Mouse (Mus musculus) 3T3-L1 (cell line): ENCODE results near the gene Bcl6b.
A peak's percentile ranks its signal among the peaks of the same experiment; 100 is the strongest.

Experiments used
- DNase-seq: peaks from one replicate; pipeline ENCODE4 v3.0.0-alpha.2; 2015; ENCODE audit warnings: low read depth, low spot score

Gene Bcl6b

DNA sequence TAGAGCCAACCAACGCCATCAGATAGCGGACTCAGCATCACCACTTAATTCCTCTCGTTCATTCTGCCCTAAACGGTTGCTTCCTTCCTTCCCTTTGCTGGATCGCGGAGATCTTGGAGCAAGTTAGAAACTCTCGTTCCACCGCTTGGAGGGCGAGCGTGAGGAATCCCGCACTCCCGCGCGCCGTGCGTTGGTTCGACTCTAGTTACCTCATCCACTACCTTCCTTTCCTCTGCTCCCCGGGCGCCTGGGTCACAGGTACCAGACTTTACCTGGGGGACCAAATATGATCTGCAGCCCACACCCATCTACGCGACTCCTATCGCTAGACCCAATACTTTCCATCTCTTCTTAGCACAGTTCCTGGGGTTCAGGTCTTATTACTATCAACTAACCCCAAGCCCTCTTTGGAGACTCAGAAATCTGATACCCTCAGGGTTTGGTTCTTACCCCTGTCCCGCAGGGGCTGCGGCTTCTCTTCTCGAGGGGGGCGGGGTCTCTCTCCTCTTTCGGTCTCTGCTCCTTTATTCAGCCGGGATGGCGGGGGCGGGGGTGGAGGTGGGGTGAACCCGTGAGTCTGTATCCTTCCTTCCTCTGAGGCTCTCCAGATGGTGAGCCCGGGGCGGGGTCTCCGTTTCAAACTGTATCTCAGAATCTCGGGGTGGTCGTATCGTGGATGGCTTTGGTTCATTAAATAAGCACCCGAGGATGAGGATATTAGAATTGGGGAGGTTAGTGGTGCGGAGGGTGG, at the start of gene Bcl6b:
Bcl6b (minus strand) TSS at position 539 of the 751 bp plus-strand sequence.
- no peak for DNase-seq

- DNase-seq: no peak
These were observed 49.4 kb upstream of the Bcl6b start for GRCm38 (mm10) chr11:70278961-70279360.

DNA sequence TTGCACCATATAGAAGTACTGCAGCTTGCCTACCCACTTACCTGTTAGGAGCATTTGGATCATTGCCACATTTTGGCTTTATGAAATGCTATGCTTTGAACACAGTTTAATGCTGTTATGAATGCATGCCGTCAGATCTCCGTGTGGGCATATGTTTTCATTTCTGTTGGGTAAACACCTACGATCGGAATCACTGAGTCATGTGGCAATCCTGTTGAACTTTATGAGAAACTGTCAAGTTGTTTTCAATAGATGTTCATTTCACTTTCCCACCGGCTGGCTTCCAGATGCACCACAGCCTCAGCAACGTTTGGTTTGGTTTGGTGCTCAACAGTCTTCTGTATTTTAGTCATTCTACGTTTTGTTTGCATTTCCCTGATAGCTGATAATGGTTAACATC, 42.0 kb upstream of the Bcl6b start:
- peak; percentile 9 for DNase-seq

DNA sequence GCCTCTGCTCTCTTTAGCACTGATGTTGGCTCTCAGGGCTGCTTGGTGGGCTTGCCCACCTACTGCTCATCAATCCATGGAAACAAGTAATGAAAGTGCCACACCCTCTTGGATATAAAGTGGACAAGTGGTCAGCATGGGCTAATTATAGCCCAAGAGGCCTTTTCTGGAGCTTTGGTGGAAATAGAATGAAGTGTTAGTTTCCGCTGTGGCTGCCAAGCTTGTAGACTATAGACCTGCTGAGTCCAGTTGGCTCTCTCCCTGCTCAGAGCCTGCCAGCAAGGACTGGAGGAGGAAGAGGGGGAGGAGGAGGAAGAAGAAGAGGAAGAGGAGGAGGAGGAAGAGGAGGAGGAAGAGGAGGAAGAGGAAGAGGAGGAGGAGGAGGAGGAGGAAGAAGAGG, 36.8 kb upstream of the Bcl6b start:
- no peak for DNase-seq

GRCm38 (mm10) chr11:70265819-70266218, 36.2 kb upstream of the Bcl6b start:
- DNase-seq: no peak

DNA sequence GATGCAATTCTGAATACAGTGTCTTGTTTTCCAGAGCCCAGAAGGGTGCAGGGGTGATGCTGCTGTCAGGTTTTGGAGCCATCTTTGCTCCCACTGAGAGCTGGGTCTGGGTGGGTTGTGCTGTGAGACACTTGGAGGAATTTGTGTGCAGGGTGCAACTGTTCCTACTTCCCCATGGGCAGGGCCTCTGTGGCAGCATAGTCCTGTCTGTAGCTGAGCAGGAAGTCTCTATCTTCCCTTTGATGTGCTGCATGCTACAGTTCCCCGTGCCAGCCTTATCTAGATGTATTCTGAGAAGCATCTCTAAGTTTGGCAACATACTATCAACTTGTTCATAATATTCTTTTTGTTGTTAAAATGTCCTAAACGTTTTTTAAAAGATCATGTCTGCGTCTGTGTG, 35.7 kb upstream of the Bcl6b start:
- no peak for DNase-seq

GRCm38 (mm10) chr11:70259035-70259434, 29.4 kb upstream of the Bcl6b start:
- DNase-seq: peak; percentile 63

DNA sequence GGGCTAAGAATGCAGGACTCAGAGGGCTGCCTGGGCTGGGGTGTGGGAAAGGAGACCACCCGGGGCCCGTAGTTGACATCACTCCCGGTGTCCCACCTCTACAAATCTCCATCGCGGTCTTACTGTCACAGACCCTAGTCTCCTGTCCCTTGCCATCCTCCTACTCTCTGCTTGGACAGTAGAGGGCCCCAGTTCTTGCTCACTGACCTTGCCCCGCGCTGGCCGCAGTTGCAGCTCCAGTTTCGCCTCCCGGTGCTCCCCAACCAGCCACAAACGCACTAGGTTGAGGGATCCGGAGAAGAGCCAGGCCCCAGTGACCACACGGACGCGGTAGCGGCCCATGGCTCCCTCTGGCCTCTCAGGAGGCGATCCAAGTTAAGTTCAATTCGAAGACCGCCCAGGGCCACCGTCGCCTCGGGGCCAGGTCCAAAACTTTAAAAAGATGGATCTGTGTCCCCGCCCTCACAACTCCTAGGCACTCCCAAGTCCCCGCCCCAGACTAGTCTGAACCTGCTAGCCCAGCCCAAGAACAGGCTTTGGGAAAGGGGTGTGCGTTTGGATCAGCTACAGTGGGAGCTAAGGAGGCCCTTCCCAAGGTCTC, 25.4 kb upstream of the Bcl6b start, which contains the start of gene Alox12:
Alox12 (minus strand) TSS at position 423 of the 601 bp plus-strand sequence.
- DNase-seq: no peak

- no peak for DNase-seq
These were observed 24.7 kb upstream of the Bcl6b start for GRCm38 (mm10) chr11:70254337-70254736.

- no peak for DNase-seq
These were observed 22.3 kb upstream of the Bcl6b start for GRCm38 (mm10) chr11:70251853-70252252.

DNA sequence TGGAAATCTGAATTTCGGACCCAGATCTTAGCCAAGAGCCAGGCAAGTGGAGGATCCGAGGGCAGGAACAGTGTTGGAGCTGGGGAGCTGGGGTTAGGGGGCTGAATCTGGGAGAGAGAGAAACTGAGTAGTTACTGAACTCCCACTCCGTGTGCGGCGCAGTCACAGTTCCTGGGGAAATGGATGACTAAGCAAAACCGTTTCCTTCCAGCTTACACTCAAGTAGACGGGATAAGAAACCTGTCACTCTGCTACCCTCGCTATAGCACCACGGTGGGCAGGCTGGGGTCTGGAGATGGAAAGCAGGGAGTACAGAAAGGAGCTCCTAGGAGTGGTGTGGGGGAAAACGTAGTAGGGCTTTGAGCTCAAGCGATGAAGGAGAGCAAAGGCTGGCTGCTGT, 20.6 kb upstream of the Bcl6b start:
- DNase-seq: no peak

DNA sequence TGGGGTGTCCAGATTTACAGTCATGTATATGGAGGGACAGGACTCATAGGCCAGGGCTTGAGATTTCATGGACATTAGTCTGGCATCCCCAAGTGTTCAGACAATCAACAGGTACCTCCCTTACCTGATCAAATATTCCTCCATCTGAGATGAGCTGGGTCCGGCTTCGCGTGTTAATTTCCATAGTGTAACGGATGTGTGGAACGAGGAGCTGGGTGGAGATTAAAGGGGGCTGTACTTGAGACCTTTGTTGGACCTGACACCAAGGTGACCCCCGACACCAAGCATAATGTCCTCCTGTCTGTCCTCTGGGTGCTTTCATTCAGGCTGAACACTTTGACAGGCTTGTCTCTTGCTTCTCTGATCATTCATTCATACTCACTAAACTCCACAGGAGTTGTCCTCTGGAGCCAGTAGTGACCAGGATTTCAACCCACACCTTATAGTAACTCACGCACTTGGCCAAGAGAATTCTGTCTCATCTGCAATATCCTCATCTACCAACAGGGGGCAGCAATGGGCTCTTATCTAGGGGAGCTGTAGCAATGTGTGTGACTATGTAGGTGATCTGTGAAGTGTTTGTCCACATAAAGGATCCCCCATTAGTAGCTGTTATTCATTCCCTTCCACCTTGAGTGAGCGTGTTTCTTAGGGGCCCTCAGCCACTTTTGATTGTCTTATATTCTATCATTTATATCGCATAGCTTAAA, 17.7 kb upstream of the Bcl6b start:
- peak; percentile 83 for DNase-seq

GRCm38 (mm10) chr11:70242591-70242990, 13.0 kb upstream of the Bcl6b start:
- no peak for DNase-seq

GRCm38 (mm10) chr11:70239541-70240279, 10.1 kb upstream of the Bcl6b start, which contains the start of the genes Gm21988 and Rnasek:
Gene Gm21988, minus strand, starts transcription at chr11:70239830.
Gene Rnasek, minus strand, starts transcription at chr11:70239842.
- DNase-seq: peak; percentile 88

DNA sequence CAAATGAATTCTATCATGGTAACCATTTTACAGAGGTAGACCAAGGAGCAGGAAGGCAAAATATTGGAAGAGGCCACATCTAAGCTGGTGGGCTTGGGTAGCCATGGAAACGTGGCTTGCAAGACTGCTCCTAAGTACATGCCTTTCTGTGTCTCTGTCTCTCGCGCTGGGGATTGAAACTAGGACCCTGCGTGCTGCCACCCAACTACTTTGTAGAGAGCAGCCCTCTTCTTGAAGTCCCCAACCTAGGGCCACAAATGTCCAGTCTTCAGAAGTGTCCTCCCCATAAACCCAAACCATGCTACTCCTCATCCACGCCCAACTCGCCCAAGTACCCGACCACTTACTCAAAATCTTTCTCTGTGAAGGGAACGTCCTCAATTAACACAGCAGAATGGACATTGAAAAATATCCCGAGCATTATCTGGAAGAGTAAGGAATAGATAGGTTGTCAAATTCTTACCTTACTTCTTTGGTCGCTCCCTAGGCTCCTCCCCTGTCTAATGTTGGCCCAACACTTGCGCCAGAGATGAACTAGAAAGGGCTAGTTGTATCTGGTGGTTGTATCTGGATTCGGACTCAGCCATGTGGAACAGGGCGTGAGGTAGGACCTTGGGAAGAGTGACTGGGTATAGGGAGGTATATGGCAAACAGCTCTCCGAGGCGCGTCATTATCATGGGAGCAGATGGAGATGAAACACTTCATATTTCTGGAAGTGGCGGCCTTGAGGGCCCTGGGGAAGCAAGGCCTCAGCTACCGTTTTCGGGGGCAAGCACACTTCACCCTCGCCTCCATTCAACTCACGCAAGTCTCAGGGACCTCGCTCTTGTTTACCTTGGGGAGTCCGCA, 9.2 kb upstream of the Bcl6b start:
- peak; percentile 58 for DNase-seq

DNA sequence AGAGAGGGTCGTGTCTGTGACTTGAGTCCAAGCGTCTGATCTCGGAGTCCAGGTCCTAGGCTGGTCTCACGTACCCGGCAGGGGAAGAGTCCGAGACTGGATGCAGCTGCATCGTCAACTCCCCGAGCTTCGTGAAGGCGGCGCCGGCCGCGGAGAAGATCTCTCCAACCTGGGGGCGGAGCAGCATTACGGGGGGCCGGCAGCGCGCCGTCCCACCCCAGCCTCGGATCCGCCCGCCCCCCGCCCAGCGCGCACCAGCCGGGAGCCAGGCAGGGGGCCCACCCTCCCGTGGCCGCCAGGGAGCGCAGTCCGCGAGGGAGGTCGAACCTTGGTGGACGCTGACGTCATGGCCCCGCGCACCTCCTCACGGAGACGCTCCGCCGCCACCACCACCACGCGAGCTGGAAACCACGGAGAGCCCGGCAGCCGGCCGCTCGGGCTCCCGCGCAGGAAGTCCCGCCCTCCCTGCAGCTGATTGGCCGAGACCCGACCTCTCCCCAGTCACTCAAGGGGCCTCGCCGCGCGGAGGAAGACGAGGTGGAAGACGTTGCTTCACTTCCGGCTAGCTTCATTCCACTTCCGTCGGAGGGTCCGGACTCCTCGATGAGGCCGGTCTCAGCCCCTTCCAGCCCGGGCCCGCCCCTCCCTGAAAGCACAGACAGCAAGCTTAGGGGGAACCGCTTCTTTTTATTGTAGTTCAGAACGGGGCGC, 8.0 kb upstream of the Bcl6b start, which contains the start of gene 0610010K14Rik:
0610010K14Rik (minus strand) TSS at position 458 of the 711 bp plus-strand sequence.
- DNase-seq: peak; percentile 94

- DNase-seq: no peak
These were observed 7.1 kb upstream of the Bcl6b start for GRCm38 (mm10) chr11:70236717-70237116.

- no peak for DNase-seq
These were observed 5.8 kb upstream of the Bcl6b start for GRCm38 (mm10) chr11:70235254-70235900.

GRCm38 (mm10) chr11:70234497-70234896, 4.9 kb upstream of the Bcl6b start:
- no peak for DNase-seq

DNA sequence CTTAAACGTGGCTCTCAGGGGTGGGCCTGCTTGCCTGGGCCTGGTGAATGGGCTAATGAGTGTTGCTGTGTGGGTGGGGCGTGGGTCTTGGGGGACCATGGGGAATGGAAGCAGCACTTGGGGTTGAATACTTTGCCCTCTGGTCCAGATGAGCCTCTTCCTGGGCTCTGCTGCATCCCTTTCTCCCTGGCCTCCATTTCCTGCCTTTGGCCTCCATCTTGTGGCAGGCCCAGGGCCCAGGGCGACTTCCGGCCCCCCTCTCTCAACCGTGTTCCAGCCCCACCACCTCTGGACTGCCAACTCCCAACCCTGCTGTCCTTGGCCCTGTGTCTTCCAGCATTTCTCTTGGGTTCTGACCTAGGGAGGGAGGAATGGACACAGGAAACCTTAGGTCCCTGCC, 4.4 kb upstream of the Bcl6b start:
- DNase-seq: no peak
